Mouse (Mus musculus) MEL (cell line): ENCODE data around the gene Ankrd34a. TPM values are rescaled to one million over a fixed set of nuclear protein-coding genes. Genes with fewer than 3 reads are reported as not detected.
A peak's percentile ranks its signal among the peaks of the same experiment; 100 is the strongest.

Source experiments
- DNase-seq: peaks from one replicate; pipeline ENCODE4 v3.0.0; 2011; ENCODE audit warnings: low read depth, low spot score
- H3K27ac ChIP-seq: 2 replicates; pipeline ENCODE4 v1.5.1; 2012; ENCODE audit warnings: low read depth, mild to moderate bottlenecking, control low read depth, low read length, moderate library complexity; ENCODE audit not compliant: control insufficient read depth
- H3K27me3 ChIP-seq, 2 experiments: fragments of 150-350 bp in 1 of 2; sonication (generic) in 1 of 2; 2 replicates each; pipeline ENCODE4 v1.6.1; 2012; ENCODE audit warnings: low read length in 2 of 2, mild to moderate bottlenecking in 2 of 2, improper control_type of control experiment in 1 of 2, moderate library complexity in 1 of 2; ENCODE audit not compliant: insufficient read depth in 2 of 2, control insufficient read depth in 1 of 2
- H3K36me3 ChIP-seq, 2 experiments: 2 replicates each; pipeline ENCODE4 v1.6.1; 2012 to 2014; ENCODE audit warnings: low read length in 2 of 2, improper control_type of control experiment in 1 of 2, inconsistent platforms in 1 of 2, mild to moderate bottlenecking in 1 of 2; ENCODE audit not compliant: insufficient read depth in 2 of 2, control insufficient read depth in 1 of 2
- H3K4me1 ChIP-seq, 2 experiments: fragments of 150-350 bp in 1 of 2; sonication (generic) in 1 of 2; 2 replicates each; pipeline ENCODE4 v1.6.1; 2012; ENCODE audit warnings: low read length in 2 of 2, improper control_type of control experiment in 1 of 2, mild to moderate bottlenecking in 1 of 2; ENCODE audit not compliant: insufficient read depth in 2 of 2, control insufficient read depth in 1 of 2
- H3K4me3 ChIP-seq, 2 experiments: fragments of 150-350 bp in 1 of 2; sonication (generic) in 1 of 2; 2 replicates each; pipeline ENCODE4 v1.5.1; 2012; ENCODE audit warnings: low read depth in 2 of 2, low read length in 2 of 2, mild to moderate bottlenecking in 2 of 2, moderate library complexity in 2 of 2, control low read depth in 1 of 2, improper control_type of control experiment in 1 of 2; ENCODE audit not compliant: control insufficient read depth in 1 of 2, insufficient read depth in 1 of 2
- H3K79me2 ChIP-seq: 2 replicates; pipeline ENCODE4 v1.6.1; 2012; ENCODE audit warnings: mild to moderate bottlenecking, low read length, moderate library complexity; ENCODE audit not compliant: control insufficient read depth, poor library complexity, insufficient read depth
- H3K9ac ChIP-seq: 2 replicates; pipeline ENCODE4 v1.6.1; 2012; ENCODE audit warnings: low read depth, mild to moderate bottlenecking, control low read depth, low read length, moderate library complexity; ENCODE audit not compliant: control insufficient read depth, poor library complexity, severe bottlenecking
- H3K9me3 ChIP-seq: fragments of 150-350 bp; sonication (generic); replicated peaks from 2 replicates; pipeline ENCODE4 v1.6.1; 2012; ENCODE audit warnings: mild to moderate bottlenecking, low read length, improper control_type of control experiment, moderate library complexity; ENCODE audit not compliant: insufficient read depth
- BHLHE40 ChIP-seq: IDR thresholded peaks from 2 replicates; pipeline ENCODE4 v1.6.1; 2012; ENCODE audit warnings: low read depth, mild to moderate bottlenecking, inconsistent platforms, low read length, improper control_type of control experiment, borderline replicate concordance
- CHD1 ChIP-seq: IDR thresholded peaks from 2 replicates; pipeline ENCODE4 v1.6.1; 2012; ENCODE audit warnings: low read depth, mild to moderate bottlenecking, inconsistent platforms, low read length, improper control_type of control experiment
- CTCF ChIP-seq, 3 experiments: IDR thresholded peaks in 2 of 3; conservative IDR thresholded peaks in 1 of 3; 2 replicates each; pipeline ENCODE4 v1.5.1; 2011 to 2012; ENCODE audit warnings: low read length in 3 of 3, low read depth in 2 of 3, mild to moderate bottlenecking in 2 of 3, improper control_type of control experiment in 1 of 3, inconsistent platforms in 1 of 3, mixed read lengths in 1 of 3, moderate library complexity in 1 of 3; ENCODE audit not compliant: control insufficient read depth in 1 of 3, insufficient read depth in 1 of 3, poor library complexity in 1 of 3, severe bottlenecking in 1 of 3
- E2F4 ChIP-seq: IDR thresholded peaks from 2 replicates; pipeline ENCODE4 v1.6.1; 2011; ENCODE audit warnings: low read depth, low read length, improper control_type of control experiment, borderline replicate concordance
- EP300 ChIP-seq, 2 experiments: IDR thresholded peaks; 2 replicates each; pipeline ENCODE4 v1.6.1; 2011; ENCODE audit warnings: improper control_type of control experiment in 2 of 2, low read length in 2 of 2, low read depth in 1 of 2, mild to moderate bottlenecking in 1 of 2
- ETS1 ChIP-seq: IDR thresholded peaks from 2 replicates; pipeline ENCODE4 v1.6.1; 2012; ENCODE audit warnings: low read depth, mild to moderate bottlenecking, inconsistent platforms, low read length, improper control_type of control experiment, moderate library complexity
- GABPA ChIP-seq: IDR thresholded peaks from 2 replicates; pipeline ENCODE4 v1.6.1; 2012; ENCODE audit warnings: low read depth, mild to moderate bottlenecking, inconsistent platforms, low read length, improper control_type of control experiment, moderate library complexity
- HCFC1 ChIP-seq: IDR thresholded peaks from 2 replicates; pipeline ENCODE4 v1.6.1; 2012; ENCODE audit warnings: low read depth, mild to moderate bottlenecking, inconsistent platforms, low read length, improper control_type of control experiment, moderate library complexity
- JUND ChIP-seq: IDR thresholded peaks from 2 replicates; pipeline ENCODE4 v1.6.1; 2011; ENCODE audit warnings: low read depth, mild to moderate bottlenecking, improper control_type of control experiment, low read length
- KAT2A ChIP-seq: conservative IDR thresholded peaks from 2 replicates; pipeline ENCODE4 v1.6.1; 2012; ENCODE audit warnings: low read depth, low read length, improper control_type of control experiment, inconsistent platforms
- MAX ChIP-seq: IDR thresholded peaks from 2 replicates; pipeline ENCODE4 v1.6.1; 2011; ENCODE audit warnings: low read length, improper control_type of control experiment
- MEF2A ChIP-seq: IDR thresholded peaks from 2 replicates; pipeline ENCODE4 v1.6.1; 2014; ENCODE audit warnings: low read depth, mild to moderate bottlenecking, inconsistent platforms, low read length, improper control_type of control experiment; ENCODE audit not compliant: poor library complexity, insufficient replicate concordance, severe bottlenecking; ENCODE audit errors: extremely low read depth
- MXI1 ChIP-seq: IDR thresholded peaks from 2 replicates; pipeline ENCODE4 v1.6.1; 2011; ENCODE audit warnings: mild to moderate bottlenecking, low read depth, low read length, improper control_type of control experiment
- MYC ChIP-seq: IDR thresholded peaks from 2 replicates; pipeline ENCODE4 v1.6.1; 2011; ENCODE audit warnings: low read depth, mild to moderate bottlenecking, low read length, improper control_type of control experiment, moderate library complexity
- POLR2A ChIP-seq, 2 experiments: IDR thresholded peaks; 2 replicates each; pipeline ENCODE4 v1.6.1; 2011 to 2012; ENCODE audit warnings: low read length in 2 of 2, mild to moderate bottlenecking in 2 of 2, control low read depth in 1 of 2, improper control_type of control experiment in 1 of 2, low read depth in 1 of 2, moderate library complexity in 1 of 2; ENCODE audit not compliant: control insufficient read depth in 1 of 2, insufficient read depth in 1 of 2, poor library complexity in 1 of 2
- RAD21 ChIP-seq: IDR thresholded peaks from 2 replicates; pipeline ENCODE4 v1.6.1; 2011; ENCODE audit warnings: mild to moderate bottlenecking, low read depth, low read length, improper control_type of control experiment
- RCOR1 ChIP-seq: IDR thresholded peaks from 2 replicates; pipeline ENCODE4 v1.6.1; 2012; ENCODE audit warnings: low read depth, mild to moderate bottlenecking, inconsistent platforms, low read length, improper control_type of control experiment
- SIN3A ChIP-seq: IDR thresholded peaks from 2 replicates; pipeline ENCODE4 v1.6.1; 2012; ENCODE audit warnings: low read length, improper control_type of control experiment, inconsistent platforms
- SMC3 ChIP-seq: IDR thresholded peaks from 2 replicates; pipeline ENCODE4 v1.6.1; 2011; ENCODE audit warnings: low read depth, low read length, improper control_type of control experiment
- TAL1 ChIP-seq: IDR thresholded peaks from 2 replicates; pipeline ENCODE4 v1.6.1; 2012; ENCODE audit warnings: mild to moderate bottlenecking, inconsistent platforms, low read length, moderate library complexity, mixed read lengths
- TBP ChIP-seq: IDR thresholded peaks from 2 replicates; pipeline ENCODE4 v1.8.0; 2011; ENCODE audit warnings: low read depth, low read length, improper control_type of control experiment
- TCF12 ChIP-seq: IDR thresholded peaks from 2 replicates; pipeline ENCODE4 v1.6.1; 2014; ENCODE audit warnings: low read depth, mild to moderate bottlenecking, inconsistent platforms, low read length, improper control_type of control experiment, moderate library complexity
- UBTF ChIP-seq: IDR thresholded peaks from 2 replicates; pipeline ENCODE4 v1.6.1; 2012; ENCODE audit warnings: low read depth, mild to moderate bottlenecking, inconsistent platforms, low read length, improper control_type of control experiment, moderate library complexity, borderline replicate concordance; ENCODE audit not compliant: insufficient read depth
- USF2 ChIP-seq, 2 experiments: IDR thresholded peaks; 2 replicates each; pipeline ENCODE4 v1.6.1; 2011 to 2012; ENCODE audit warnings: improper control_type of control experiment in 2 of 2, low read length in 2 of 2, borderline replicate concordance in 1 of 2, inconsistent platforms in 1 of 2, low read depth in 1 of 2, mild to moderate bottlenecking in 1 of 2; ENCODE audit not compliant: insufficient read depth in 1 of 2
- ZC3H11A ChIP-seq: IDR thresholded peaks from 2 replicates; pipeline ENCODE4 v1.6.1; 2012; ENCODE audit warnings: low read depth, mild to moderate bottlenecking, inconsistent platforms, low read length, improper control_type of control experiment
- ZKSCAN1 ChIP-seq: IDR thresholded peaks from 2 replicates; pipeline ENCODE4 v1.6.1; 2012; ENCODE audit warnings: low read depth, mild to moderate bottlenecking, inconsistent platforms, low read length, improper control_type of control experiment, moderate library complexity
- ZMIZ1 ChIP-seq: IDR thresholded peaks from 2 replicates; pipeline ENCODE4 v1.6.1; 2012; ENCODE audit warnings: low read depth, mild to moderate bottlenecking, inconsistent platforms, low read length, improper control_type of control experiment, moderate library complexity
- ZNF384 ChIP-seq: IDR thresholded peaks from 2 replicates; pipeline ENCODE4 v1.6.1; 2012; ENCODE audit warnings: low read depth, mild to moderate bottlenecking, inconsistent platforms, low read length, improper control_type of control experiment
- polyA plus RNA-seq, 2 experiments: library from polyadenylated mRNA; stranded (reverse) in 1 of 2; unstranded in 1 of 2; fragments of >175 nt in 1 of 2; fragments of >200 nt in 1 of 2; gene quantifications; 2 replicates each; pipeline versions ENCODE4 v1.2.1 to v1.2.4; 2012; ENCODE audit warnings: low replicate concordance in 2 of 2, low read depth in 1 of 2; ENCODE audit not compliant: insufficient read length in 2 of 2, insufficient read depth in 1 of 2, missing spikeins in 1 of 2
- total RNA-seq: library from RNA; depleted of rRNA; stranded (reverse); fragments of 300-350 nt; gene quantifications from 2 replicates; pipeline ENCODE4 v1.2.3, GENCODE M21; 2012

The Ankrd34a gene
- total and polyA plus RNA-seq, 3 experiments, result 0.15 to 0.78 TPM; not detected in 1

DNA sequence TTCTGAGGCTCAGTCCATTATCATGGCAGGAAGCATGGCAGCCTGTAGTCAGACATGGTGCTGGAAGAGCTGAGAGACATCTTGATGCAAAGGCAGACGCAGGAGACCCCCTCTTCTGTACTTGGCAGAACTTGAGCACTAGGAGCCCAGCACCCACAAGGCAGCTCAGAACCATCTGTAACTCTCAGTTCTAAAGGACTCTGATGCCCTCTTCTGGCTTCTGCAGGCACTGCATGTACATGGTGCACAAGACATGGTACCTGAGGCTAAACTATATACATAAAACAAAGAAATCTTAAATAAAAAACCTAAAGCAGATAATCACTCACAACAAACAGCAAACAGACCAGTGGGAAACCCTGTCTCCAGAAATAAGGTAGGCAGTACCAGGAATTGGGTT is 42.8 kb downstream of the Ankrd34a start:
- H3K9ac ChIP-seq, result no peak overlapping the region
- peaks cover 2 to 14% of the 10 kb centered on the region in 2 experiments; a peak in 3 of 4 replicates for H3K36me3 ChIP-seq
- TF ChIP-seq JUND, result no peak
- 0 out of 2 replicates have a peak, but pooled peaks have one; percentile 23 for TF ChIP-seq TBP
- TF ChIP-seq ZC3H11A, result peak; percentile 96
- TF ChIP-seq CTCF (IDR thresholded peaks at IDR 0.05 in 2 of 3, conservative IDR thresholded peaks at IDR 0.05 in 1 of 3; ENCODE audit: control insufficient read depth in 1 of 3, insufficient read depth in 1 of 3, low read depth in 2 of 3, low read length in 3 of 3, poor library complexity in 1 of 3, severe bottlenecking in 1 of 3), result peak; percentile 88 to 98 (median 97)
- TF ChIP-seq RAD21, result peak; percentile 95
- TF ChIP-seq KAT2A, result no peak
- TF ChIP-seq MYC, result 0 out of 2 replicates have a peak, but pooled peaks have one; percentile 70
- TF ChIP-seq TCF12, result peak; percentile 20; the same call in 1 of the 2 replicates
- TF ChIP-seq GABPA, result no peak
- peak; percentile 87 for TF ChIP-seq SMC3
- TF ChIP-seq ZNF384, result no peak
- no peak for TF ChIP-seq ETS1
- peak; percentile 51; the same call in 1 of the 2 replicates for TF ChIP-seq HCFC1
- peak; percentile 67; the same call in 1 of the 2 replicates for TF ChIP-seq SIN3A
- TF ChIP-seq MXI1, result 0 out of 2 replicates have a peak, but pooled peaks have one; percentile 56
- peak; percentile 63; the same call in 1 of the 2 replicates for TF ChIP-seq BHLHE40
- peaks cover 11% of the 10 kb centered on the region for H3K79me2 ChIP-seq
- no peaks in the 10 kb centered on the region for H3K27me3 ChIP-seq
- H3K27ac ChIP-seq, result no peak overlapping the region
- H3K9me3 ChIP-seq, result no peaks in the 10 kb centered on the region
- no peak overlapping the region for H3K4me3 ChIP-seq
- peaks cover 3 to 15% of the 10 kb centered on the region in 2 experiments; a peak in 3 of 4 replicates for H3K4me1 ChIP-seq
- DNase-seq, result peak; percentile 93

DNA sequence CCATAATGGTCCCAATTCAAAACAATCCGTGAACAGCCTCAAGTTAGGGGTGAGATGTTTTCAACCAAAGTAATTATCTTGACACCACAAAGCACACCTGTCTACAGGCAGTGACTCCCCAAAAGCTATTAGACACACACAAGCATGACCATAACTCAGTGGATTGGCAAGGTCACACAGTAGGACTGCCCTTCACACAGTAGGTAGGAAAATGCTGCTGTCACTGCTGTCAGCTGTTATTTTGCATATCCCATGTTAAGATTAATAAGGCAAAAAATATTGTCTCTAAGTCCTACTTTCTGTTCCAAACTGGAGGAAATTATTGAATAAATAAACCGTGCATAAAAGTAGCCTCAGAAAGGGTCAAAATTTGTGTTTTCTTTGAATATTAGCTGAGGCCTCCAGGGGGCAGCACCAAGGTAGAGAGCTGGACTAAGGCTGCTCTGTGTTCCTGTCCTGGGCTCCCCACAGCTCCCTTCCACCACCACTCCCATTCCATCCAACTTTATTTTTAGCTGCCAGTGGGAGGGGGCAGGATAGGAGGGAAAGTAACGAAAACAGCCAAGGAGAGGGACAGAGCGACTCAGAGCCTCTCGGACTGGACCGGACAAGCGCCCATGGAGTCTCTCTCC is 48.7 kb downstream of the Ankrd34a start, which contains the start of gene Itga10:
Gene Itga10, plus strand, starts transcription at position 567 of the 632 bp plus-strand sequence.
- H3K36me3 ChIP-seq, result no peaks in the 10 kb centered on the region; a peak in 1 of 4 replicates
- no peaks in the 10 kb centered on the region for H3K4me1 ChIP-seq
- no peak within 1 kb of the TSS for H3K27ac ChIP-seq
- DNase-seq, result peak; percentile 67
- H3K27me3 ChIP-seq, result no peaks in the 10 kb centered on the region
- no peak within 1 kb of the TSS for H3K4me3 ChIP-seq
- H3K79me2 ChIP-seq, result no peaks in the 10 kb centered on the region
- TF ChIP-seq TBP (0 out of 2 replicates have a peak, but pooled peaks have one; percentile 30), ZMIZ1 (no peak), KAT2A (no peak), TAL1 (no peak), SMC3 (peak; percentile 84), TCF12 (no peak), MYC (no peak), RCOR1 (no peak), EP300 (IDR thresholded peaks at IDR 0.05; ENCODE audit: low read depth in 1 of 2, low read length in 2 of 2) (no peak), MXI1 (no peak), E2F4 (no peak), JUND (no peak), CTCF (IDR thresholded peaks at IDR 0.05 in 2 of 3, conservative IDR thresholded peaks at IDR 0.05 in 1 of 3; ENCODE audit: control insufficient read depth in 1 of 3, insufficient read depth in 1 of 3, low read depth in 2 of 3, low read length in 3 of 3, poor library complexity in 1 of 3, severe bottlenecking in 1 of 3) (peak; percentile 82 to 87 (median 85)), UBTF (no peak), MEF2A (no peak), USF2 (IDR thresholded peaks at IDR 0.05; ENCODE audit: borderline replicate concordance in 1 of 2, insufficient read depth in 1 of 2, low read depth in 1 of 2, low read length in 2 of 2) (no peak), CHD1 (no peak), POLR2A (IDR thresholded peaks at IDR 0.05; ENCODE audit: control insufficient read depth in 1 of 2, insufficient read depth in 1 of 2, low read depth in 1 of 2, low read length in 2 of 2, poor library complexity in 1 of 2) (no peak), HCFC1 (no peak), RAD21 (peak; percentile 64), ZKSCAN1 (peak; percentile 100), MAX (no peak), ZC3H11A (peak; percentile 55)
- H3K9ac ChIP-seq, result no peak within 1 kb of the TSS
- H3K9me3 ChIP-seq, result no peaks in the 10 kb centered on the region
